Mouse (Mus musculus) forebrain, postnatal 0 days (tissue): ENCODE measurements around the gene Zbtb17. TPM values are rescaled to one million over a fixed set of nuclear protein-coding genes. Genes with fewer than 3 reads are reported as not detected.

Source experiments
- ATAC-seq: fragments of 200-750 bp; cut with Nextera tagmentation; 2 replicates; pipeline ENCODE4 v1.8.0; 2017; ENCODE audit warnings: mild to moderate bottlenecking, moderate library complexity
- DNase-seq: peaks from one replicate; pipeline ENCODE4 v3.0.0-alpha.2; 2015
- H3K27ac ChIP-seq: fragments of 300-500 bp; sonication (generic); 2 replicates; pipeline ENCODE4 v1.5.1; 2014; ENCODE audit warnings: low read depth, mild to moderate bottlenecking, antibody characterized with exemption, low read length, moderate library complexity, mixed read lengths
- H3K27me3 ChIP-seq: fragments of 300-500 bp; sonication (generic); 2 replicates; pipeline ENCODE4 v1.6.1; 2014; ENCODE audit warnings: mild to moderate bottlenecking, low read length, mixed read lengths; ENCODE audit not compliant: insufficient read depth
- H3K36me3 ChIP-seq: fragments of 300-500 bp; sonication (generic); 2 replicates; pipeline ENCODE4 v1.6.1; 2014; ENCODE audit warnings: mild to moderate bottlenecking, moderate library complexity; ENCODE audit not compliant: insufficient read depth
- H3K4me1 ChIP-seq: fragments of 300-500 bp; sonication (generic); 2 replicates; pipeline ENCODE4 v1.6.1; 2014; ENCODE audit warnings: antibody characterized with exemption; ENCODE audit not compliant: insufficient read depth
- H3K4me2 ChIP-seq: fragments of 300-500 bp; sonication (generic); 2 replicates; pipeline ENCODE4 v1.6.1; 2014; ENCODE audit warnings: low read depth, mild to moderate bottlenecking, moderate library complexity
- H3K4me3 ChIP-seq: fragments of 300-500 bp; sonication (generic); 2 replicates; pipeline ENCODE4 v1.5.1; 2014; ENCODE audit warnings: low read depth, low read length, mixed read lengths
- H3K9ac ChIP-seq: fragments of 300-500 bp; sonication (generic); 2 replicates; pipeline ENCODE4 v1.6.1; 2014; ENCODE audit warnings: mild to moderate bottlenecking
- H3K9me3 ChIP-seq: fragments of 300-500 bp; sonication (generic); 2 replicates; pipeline ENCODE4 v1.6.1; 2016; ENCODE audit warnings: low read length
- CTCF ChIP-seq: sonication (generic); IDR thresholded peaks from 2 replicates; pipeline ENCODE4 v1.5.1; 2016; ENCODE audit warnings: antibody characterized with exemption, control low read depth, low read depth
- WGBS: fragments of 180-500 bp; shearing (Covaris S2); extraction: QIAGEN DNeasy Blood & Tissue Kit; methylation state at CpG from one replicate; pipeline ENCODE4 v1.1.7; 2014; 5-methylcytosine and 5-hydroxymethylcytosine counted together
- polyA plus RNA-seq: library from polyadenylated mRNA; unstranded; fragments of >200 nt; fragmentation: Nextera tagmentation; extraction: Ambion mirVana; gene quantifications from 2 replicates; pipeline ENCODE4 v1.2.1, GENCODE M21; 2015
- total RNA-seq: library from RNA; depleted of rRNA; stranded (reverse); fragments of >200 nt; gene quantifications from 2 replicates; pipeline ENCODE4 v1.2.3, GENCODE M21; 2014; rRNA removed

The Zbtb17 gene
- total and polyA plus RNA-seq, 2 experiments from 2014 or later = 32.8 to 42.1 TPM

GRCm38 (mm10) chr4:141506352-141506751, 61.9 kb downstream of the Zbtb17 start:
- H3K4me2 ChIP-seq = no peak overlapping the region
- H3K36me3 ChIP-seq = no peaks in the 10 kb centered on the region; the same call in 1 of the 2 replicates
- H3K9me3 ChIP-seq = no peaks in the 10 kb centered on the region
- no peaks in the 10 kb centered on the region for H3K27me3 ChIP-seq
- peak overlapping the region; percentile 31; the same call in 1 of the 2 replicates for H3K9ac ChIP-seq
- ATAC-seq = peak; percentile 80
- 28% methylated on average over 10 of the region's 10 CpGs for WGBS
- H3K4me3 ChIP-seq = no peak overlapping the region
- no peak for TF ChIP-seq CTCF
- peak overlapping the region; percentile 79 for H3K27ac ChIP-seq
- peaks cover 6% of the 10 kb centered on the region; the same call in 1 of the 2 replicates for H3K4me1 ChIP-seq
- DNase-seq = peak; percentile 86

GRCm38 (mm10) chr4:141506893-141507292, 62.4 kb downstream of the Zbtb17 start:
- H3K9ac ChIP-seq = 0 out of 2 replicates have a peak overlapping the region, but pooled peaks have one; percentile 31
- H3K4me2 ChIP-seq = no peak overlapping the region
- H3K4me3 ChIP-seq = no peak overlapping the region
- no peaks in the 10 kb centered on the region for H3K9me3 ChIP-seq
- WGBS = 64% methylated on average over 10 of the region's 10 CpGs
- H3K27ac ChIP-seq = peak overlapping the region; percentile 79
- DNase-seq (no peak), ATAC-seq (peak; percentile 21; the same call in 1 of the 2 replicates)
- TF ChIP-seq CTCF = peak; percentile 43; the same call in 1 of the 2 replicates
- H3K27me3 ChIP-seq = no peaks in the 10 kb centered on the region
- no peaks in the 10 kb centered on the region; the same call in 1 of the 2 replicates for H3K36me3 ChIP-seq
- H3K4me1 ChIP-seq = peaks cover 6% of the 10 kb centered on the region; the same call in 1 of the 2 replicates

- 83% methylated on average over 13 of the region's 13 CpGs for WGBS
- no peak overlapping the region for H3K27ac ChIP-seq
Measured at GRCm38 (mm10) chr4:141510457-141510856, 66.0 kb downstream of the Zbtb17 start.

GRCm38 (mm10) chr4:141512145-141512544, 67.7 kb downstream of the Zbtb17 start:
- ATAC-seq (no peak), DNase-seq (no peak)
- 78% methylated on average over 6 of the region's 6 CpGs for WGBS
- Histone ChIP-seq H3K4me3 (no peak overlapping the region), H3K36me3 (peaks cover 9% of the 10 kb centered on the region), H3K27ac (no peak overlapping the region), H3K27me3 (no peaks in the 10 kb centered on the region), H3K9ac (no peak overlapping the region), H3K4me1 (peaks cover 2% of the 10 kb centered on the region; the same call in 1 of the 2 replicates), H3K4me2 (no peak overlapping the region), H3K9me3 (no peaks in the 10 kb centered on the region)
- no peak for TF ChIP-seq CTCF

More at GRCm38 (mm10) chr4:141510457-141510856, 66.0 kb downstream of the Zbtb17 start:
- peaks cover 6% of the 10 kb centered on the region; the same call in 1 of the 2 replicates for H3K4me1 ChIP-seq
- H3K4me2 ChIP-seq = no peak overlapping the region
- peaks cover 3% of the 10 kb centered on the region for H3K36me3 ChIP-seq
- no peak overlapping the region for H3K4me3 ChIP-seq
- no peak for ATAC-seq
- H3K27me3 ChIP-seq = no peaks in the 10 kb centered on the region
- no peak for TF ChIP-seq CTCF
- H3K9ac ChIP-seq = no peak overlapping the region
- no peaks in the 10 kb centered on the region for H3K9me3 ChIP-seq
- DNase-seq = no peak

DNA sequence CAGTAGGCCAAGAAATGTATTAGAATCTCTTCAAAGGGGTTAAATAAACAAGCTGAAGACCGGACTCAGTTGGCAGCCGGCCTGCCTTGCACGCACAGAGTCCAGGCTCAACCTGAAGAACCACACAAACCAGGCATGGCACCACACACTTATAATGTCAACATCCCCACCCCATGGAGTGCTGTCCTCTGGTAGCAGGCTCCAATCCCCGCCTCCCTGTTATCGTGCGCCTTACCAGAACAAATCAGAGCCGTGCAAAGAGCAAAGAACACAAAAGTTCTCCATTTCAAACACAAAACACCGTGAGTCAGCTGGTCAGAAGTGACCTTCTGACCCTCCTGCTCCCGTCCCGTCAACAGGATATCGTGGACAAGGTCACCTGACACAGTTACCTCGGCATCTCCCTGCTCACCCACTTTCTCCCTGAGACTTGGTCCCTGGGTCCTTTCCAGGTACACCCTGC, 69.8 kb downstream of the Zbtb17 start:
- no peak for TF ChIP-seq CTCF
- ATAC-seq = no peak
- 64% methylated on average over 12 of the region's 12 CpGs for WGBS
- Histone ChIP-seq H3K9me3 (no peaks in the 10 kb centered on the region), H3K9ac (no peak overlapping the region), H3K27ac (no peak overlapping the region), H3K4me2 (no peak overlapping the region), H3K27me3 (no peaks in the 10 kb centered on the region), H3K4me3 (no peak overlapping the region), H3K4me1 (no peaks in the 10 kb centered on the region), H3K36me3 (peaks cover 22% of the 10 kb centered on the region)
- no peak for DNase-seq

Other genes starting within 250 kb of the Zbtb17 start
- gene Rsg1, start 230.7 kb upstream of the Zbtb17 start, total RNA-seq = 4.5 and 6.9 TPM in 2 replicates
- gene Rsg1, start 230.7 kb upstream of the Zbtb17 start, polyA plus RNA-seq = 3.7 and 5.2 TPM in 2 replicates
- gene Arhgef19, start 205.2 kb upstream of the Zbtb17 start, total RNA-seq = 0.95 and 1.6 TPM in 2 replicates
- 0.52 and 0.90 TPM in 2 replicates for gene Arhgef19, start 205.2 kb upstream of the Zbtb17 start, polyA plus RNA-seq
- gene Epha2, start 143.4 kb upstream of the Zbtb17 start, total RNA-seq = 1.2 and 1.4 TPM in 2 replicates
- gene Epha2, start 143.4 kb upstream of the Zbtb17 start, polyA plus RNA-seq = 0.33 and 0.39 TPM in 2 replicates
- 48.8 and 50.4 TPM in 2 replicates for gene Fam131c, start 76.4 kb upstream of the Zbtb17 start, total RNA-seq
- gene Fam131c, start 76.4 kb upstream of the Zbtb17 start, polyA plus RNA-seq = 28.9 and 37.0 TPM in 2 replicates
- gene Clcnka, start 45.9 kb upstream of the Zbtb17 start, total RNA-seq = 0.24 TPM in 1 of 2 replicates, not detected in the other
- gene Clcnka, start 45.9 kb upstream of the Zbtb17 start, polyA plus RNA-seq = 0.10 TPM in 1 of 2 replicates, not detected in the other
- gene Clcnkb, start 28.6 kb upstream of the Zbtb17 start, total RNA-seq = 0.08 TPM in 1 of 2 replicates, not detected in the other
- 0.25 TPM in 1 of 2 replicates, not detected in the other for gene Clcnkb, start 28.6 kb upstream of the Zbtb17 start, polyA plus RNA-seq
- gene Hspb7, start 23.9 kb upstream of the Zbtb17 start, total RNA-seq = not detected in 2 replicates
- gene Hspb7, start 23.9 kb upstream of the Zbtb17 start, polyA plus RNA-seq = not detected in 2 replicates
- gene Srarp, start 8.5 kb upstream of the Zbtb17 start, total RNA-seq = 2.4 and 4.6 TPM in 2 replicates
- 0.63 and 0.69 TPM in 2 replicates for gene Srarp, start 8.5 kb upstream of the Zbtb17 start, polyA plus RNA-seq
- 21.7 and 24.7 TPM in 2 replicates for gene Spen, start 93.9 kb downstream of the Zbtb17 start, total RNA-seq
- gene Spen, start 93.9 kb downstream of the Zbtb17 start, polyA plus RNA-seq = 6.0 and 10.7 TPM in 2 replicates
- gene Fblim1, start 161.4 kb downstream of the Zbtb17 start, total RNA-seq = 20.8 and 22.3 TPM in 2 replicates
- 24.9 and 26.1 TPM in 2 replicates for gene Fblim1, start 161.4 kb downstream of the Zbtb17 start, polyA plus RNA-seq
- 0.33 and 0.54 TPM in 2 replicates for gene Tmem82, start 174.0 kb downstream of the Zbtb17 start, total RNA-seq
- 0.21 and 0.24 TPM in 2 replicates for gene Tmem82, start 174.0 kb downstream of the Zbtb17 start, polyA plus RNA-seq
- gene Slc25a34, start 179.2 kb downstream of the Zbtb17 start, total RNA-seq = 4.0 and 4.8 TPM in 2 replicates
- 0.72 and 1.1 TPM in 2 replicates for gene Slc25a34, start 179.2 kb downstream of the Zbtb17 start, polyA plus RNA-seq
- gene Plekhm2, start 220.2 kb downstream of the Zbtb17 start, total RNA-seq = 27.3 and 33.7 TPM in 2 replicates
- 5.0 and 5.6 TPM in 2 replicates for gene Plekhm2, start 220.2 kb downstream of the Zbtb17 start, polyA plus RNA-seq
- gene Rsc1a1, start 240.9 kb downstream of the Zbtb17 start, total RNA-seq = 3.1 and 4.8 TPM in 2 replicates
- gene Rsc1a1, start 240.9 kb downstream of the Zbtb17 start, polyA plus RNA-seq = 0.36 and 0.53 TPM in 2 replicates